Mouse (Mus musculus) ES-Bruce4 (cell line): ENCODE measurements around the gene Itsn1.

Experiments
- CTCF ChIP-seq: IDR thresholded peaks from one replicate; pipeline ENCODE4 v1.8.1; 2011; ENCODE audit warnings: low read depth, low read length
- EP300 ChIP-seq: IDR thresholded peaks from 2 replicates; pipeline ENCODE4 v1.6.1; 2011; ENCODE audit warnings: low read depth, low read length; ENCODE audit not compliant: insufficient read depth
- POLR2A ChIP-seq: IDR thresholded peaks from one replicate; pipeline ENCODE4 v1.8.1; 2011; ENCODE audit warnings: low read length; ENCODE audit not compliant: insufficient read depth

- TF ChIP-seq EP300 = no peak
- no peak for TF ChIP-seq POLR2A
- no peak for TF ChIP-seq CTCF
Observed at GRCm38 (mm10) chr16:91743055-91743454, 14.0 kb downstream of the Itsn1 start.
